Mouse (Mus musculus) heart, embryonic 14.5 days (tissue): Measurements from ENCODE around the gene Zfhx3. TPM values are rescaled to one million over a fixed set of nuclear protein-coding genes. Genes with fewer than 3 reads are reported as not detected.

Experiments used
- ATAC-seq: fragments of 200-750 bp; cut with Nextera tagmentation; 2 replicates; pipeline ENCODE4 v1.8.0; 2017; ENCODE audit warnings: low read depth, moderate TSS enrichment; ENCODE audit not compliant: insufficient number of reproducible peaks, insufficient read depth, low FRiP score
- H3K27ac ChIP-seq, 2 experiments: fragments of 200-500 bp in 1 of 2; fragments of 300-500 bp in 1 of 2; sonication (generic) in 1 of 2; replicated peaks in 1 of 2; 2 replicates each; pipeline ENCODE4 v1.5.1; 2012 to 2014; ENCODE audit warnings: low read depth in 2 of 2, low read length in 2 of 2, control low read depth in 1 of 2, mild to moderate bottlenecking in 1 of 2, mixed read lengths in 1 of 2; ENCODE audit not compliant: control insufficient read depth in 1 of 2, insufficient read depth in 1 of 2
- H3K27me3 ChIP-seq: fragments of 300-500 bp; sonication (generic); 2 replicates; pipeline ENCODE4 v1.6.1; 2014; ENCODE audit warnings: mild to moderate bottlenecking, low read length, control low read depth; ENCODE audit not compliant: control insufficient read depth, insufficient read depth
- H3K36me3 ChIP-seq: fragments of 300-500 bp; sonication (generic); 2 replicates; pipeline ENCODE4 v1.6.1; 2014; ENCODE audit warnings: mild to moderate bottlenecking, control low read depth, low read length, mixed read lengths; ENCODE audit not compliant: control insufficient read depth, insufficient read depth
- H3K4me1 ChIP-seq, 2 experiments: fragments of 200-500 bp in 1 of 2; fragments of 300-500 bp in 1 of 2; sonication (generic) in 1 of 2; 2 replicates each; pipeline ENCODE4 v1.6.1; 2012 to 2014; ENCODE audit warnings: low read length in 2 of 2, control low read depth in 1 of 2, mixed read lengths in 1 of 2; ENCODE audit not compliant: control insufficient read depth in 2 of 2, insufficient read depth in 2 of 2
- H3K4me2 ChIP-seq: fragments of 300-500 bp; sonication (generic); 2 replicates; pipeline ENCODE4 v1.6.1; 2014; ENCODE audit warnings: mild to moderate bottlenecking, low read length
- H3K4me3 ChIP-seq, 2 experiments: fragments of 200-500 bp in 1 of 2; fragments of 300-500 bp in 1 of 2; sonication (generic) in 1 of 2; 2 replicates each; pipeline ENCODE4 v1.5.1; 2012 to 2014; ENCODE audit warnings: low read length in 2 of 2, mild to moderate bottlenecking in 2 of 2, control low read depth in 1 of 2, low read depth in 1 of 2, moderate library complexity in 1 of 2; ENCODE audit not compliant: control insufficient read depth in 1 of 2, insufficient read depth in 1 of 2
- H3K9ac ChIP-seq: fragments of 300-500 bp; sonication (generic); 2 replicates; pipeline ENCODE4 v1.6.1; 2014; ENCODE audit warnings: mild to moderate bottlenecking, low read length
- H3K9me3 ChIP-seq: fragments of 300-500 bp; sonication (generic); 2 replicates; pipeline ENCODE4 v1.6.1; 2016; ENCODE audit warnings: low read length, control low read depth; ENCODE audit not compliant: control insufficient read depth
- WGBS: fragments of 180-500 bp; shearing (Covaris S2); extraction: QIAGEN DNeasy Blood & Tissue Kit; methylation state at CpG from one replicate; pipeline ENCODE4 v1.1.7; 2014; 5-methylcytosine and 5-hydroxymethylcytosine counted together
- polyA plus RNA-seq: library from polyadenylated mRNA; unstranded; fragments of >200 nt; fragmentation: Nextera tagmentation; extraction: Ambion mirVana; gene quantifications from 2 replicates; pipeline ENCODE4 v1.2.1, GENCODE M21; 2014

The Zfhx3 gene
- polyA plus RNA-seq, 1 experiment from 2014 or later, result 6.4 TPM

- WGBS, result 71% methylated on average over 18 of the region's 18 CpGs
- H3K27me3 ChIP-seq, result no peaks in the 10 kb centered on the region
- 0 out of 2 replicates have a peak, but pooled peaks cover 11% of the 10 kb centered on the region for H3K9me3 ChIP-seq
- H3K4me2 ChIP-seq, result no peak overlapping the region
- H3K27ac ChIP-seq, result no peak overlapping the region
- no peak overlapping the region for H3K9ac ChIP-seq
- H3K4me3 ChIP-seq, result no peak overlapping the region
- no peaks in the 10 kb centered on the region for H3K36me3 ChIP-seq
- H3K4me1 ChIP-seq, result no peaks in the 10 kb centered on the region
- no peak for ATAC-seq
Measured at GRCm38 (mm10) chr8:108454561-108455311, 512.3 kb downstream of the Zfhx3 start.

- Histone ChIP-seq H3K27me3 (no peaks in the 10 kb centered on the region), H3K4me3 (no peak overlapping the region), H3K4me1 (no peaks in the 10 kb centered on the region), H3K36me3 (no peaks in the 10 kb centered on the region), H3K27ac (no peak overlapping the region), H3K9me3 (no peaks in the 10 kb centered on the region), H3K9ac (no peak overlapping the region), H3K4me2 (no peak overlapping the region)
- no peak for ATAC-seq
- WGBS, result 71% methylated on average over 5 of the region's 6 CpGs
Measured at GRCm38 (mm10) chr8:108466653-108467052, 524.2 kb downstream of the Zfhx3 start.

GRCm38 (mm10) chr8:108467172-108468035 is 525.0 kb downstream of the Zfhx3 start:
- Histone ChIP-seq H3K36me3 (no peaks in the 10 kb centered on the region), H3K27me3 (no peaks in the 10 kb centered on the region), H3K4me3 (no peak overlapping the region), H3K4me1 (no peaks in the 10 kb centered on the region), H3K9ac (no peak overlapping the region), H3K27ac (no peak overlapping the region), H3K9me3 (no peaks in the 10 kb centered on the region), H3K4me2 (no peak overlapping the region)
- WGBS, result 75% methylated on average over 19 of the region's 19 CpGs
- ATAC-seq, result no peak

GRCm38 (mm10) chr8:108470269-108470668 is 527.8 kb downstream of the Zfhx3 start:
- Histone ChIP-seq H3K4me1 (no peaks in the 10 kb centered on the region), H3K36me3 (no peaks in the 10 kb centered on the region), H3K4me2 (no peak overlapping the region), H3K4me3 (no peak overlapping the region), H3K9me3 (no peaks in the 10 kb centered on the region), H3K27ac (no peak overlapping the region), H3K27me3 (no peaks in the 10 kb centered on the region), H3K9ac (no peak overlapping the region)
- ATAC-seq, result no peak
- 92% methylated on average over 3 of the region's 3 CpGs for WGBS

- WGBS, result 70% methylated on average over 10 of the region's 10 CpGs
- Histone ChIP-seq H3K36me3 (no peaks in the 10 kb centered on the region), H3K9me3 (no peaks in the 10 kb centered on the region), H3K4me2 (no peak overlapping the region), H3K27me3 (no peaks in the 10 kb centered on the region), H3K4me3 (no peak overlapping the region), H3K27ac (no peak overlapping the region), H3K9ac (no peak overlapping the region), H3K4me1 (peaks cover 2% of the 10 kb centered on the region in 2 experiments; a peak in 1 of 4 replicates)
- no peak for ATAC-seq
Measured at GRCm38 (mm10) chr8:108474556-108474955, 532.1 kb downstream of the Zfhx3 start.

GRCm38 (mm10) chr8:108478131-108478530 is 535.7 kb downstream of the Zfhx3 start:
- Histone ChIP-seq H3K9me3 (no peaks in the 10 kb centered on the region), H3K36me3 (no peaks in the 10 kb centered on the region), H3K27ac (no peak overlapping the region), H3K27me3 (no peaks in the 10 kb centered on the region), H3K4me3 (no peak overlapping the region), H3K4me2 (no peak overlapping the region), H3K9ac (no peak overlapping the region), H3K4me1 (peaks cover 8% of the 10 kb centered on the region in 2 experiments; a peak in 3 of 4 replicates)
- no peak for ATAC-seq
- 34% methylated on average over 8 of the region's 8 CpGs for WGBS

GRCm38 (mm10) chr8:108480141-108480540 is 537.7 kb downstream of the Zfhx3 start:
- H3K4me2 ChIP-seq, result no peak overlapping the region
- no peak for ATAC-seq
- H3K27me3 ChIP-seq, result no peaks in the 10 kb centered on the region
- 60% methylated on average over 12 of the region's 12 CpGs for WGBS
- no peaks in the 10 kb centered on the region for H3K36me3 ChIP-seq
- H3K9me3 ChIP-seq, result no peaks in the 10 kb centered on the region
- H3K9ac ChIP-seq, result no peak overlapping the region
- peaks cover 8% of the 10 kb centered on the region in 2 experiments; a peak in 3 of 4 replicates for H3K4me1 ChIP-seq
- H3K27ac ChIP-seq, result no peak overlapping the region
- H3K4me3 ChIP-seq, result no peak overlapping the region
